Mouse (Mus musculus) thymus, adult 2 months (tissue): ENCODE data around the gene Lxn.

ENCODE experiments used
- CTCF ChIP-seq: fragments of 200-500 bp; IDR thresholded peaks from 2 replicates; pipeline ENCODE4 v1.5.1; 2012; ENCODE audit warnings: mild to moderate bottlenecking, control low read depth, low read length, moderate library complexity, borderline replicate concordance; ENCODE audit not compliant: control insufficient read depth, poor library complexity, insufficient read depth; ENCODE audit errors: extremely low read depth
- POLR2A ChIP-seq: fragments of 200-500 bp; IDR thresholded peaks from 2 replicates; pipeline ENCODE4 v1.6.1; 2012; ENCODE audit warnings: mild to moderate bottlenecking, low read length, control low read depth, moderate library complexity; ENCODE audit not compliant: control insufficient read depth, poor library complexity, insufficient read depth; ENCODE audit errors: extremely low read depth

DNA sequence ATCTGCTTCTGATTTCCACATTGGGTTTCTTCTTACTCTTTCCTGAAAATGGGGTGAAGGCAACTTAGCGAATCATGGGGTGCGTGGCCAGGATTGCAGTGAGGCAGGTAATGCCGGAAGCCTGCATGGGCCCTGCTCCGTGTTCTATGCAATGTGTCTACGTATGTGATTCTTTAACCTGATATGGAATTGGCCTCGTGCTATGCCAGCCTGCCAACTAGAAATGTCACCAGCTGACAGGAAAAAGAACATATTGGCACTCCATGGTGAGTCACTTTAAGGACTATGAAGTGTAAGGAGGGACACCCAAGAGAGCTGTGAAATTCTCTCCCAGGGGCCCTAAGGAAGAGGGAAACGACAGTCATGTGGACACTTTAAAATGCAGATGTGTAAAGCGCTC lies 29.4 kb upstream of the Lxn start:
- TF ChIP-seq CTCF (no peak), POLR2A (no peak)
